Mouse (Mus musculus) embryonic facial prominence, embryonic 11.5 days (tissue): ENCODE results near the gene Cd70. TPM values are rescaled to one million over a fixed set of nuclear protein-coding genes. Genes with fewer than 3 reads are reported as not detected.
"Not testable (repeated sequence)": the region's sequence is repeated elsewhere in the genome, so short reads cannot be mapped to it uniquely, and the experiment has no call there.

ENCODE experiments used
- ATAC-seq: fragments of 200-750 bp; cut with Nextera tagmentation; replicated peaks from 2 replicates; pipeline ENCODE4 v1.8.0; 2017; ENCODE audit warnings: low read depth; ENCODE audit not compliant: insufficient number of reproducible peaks, low FRiP score, low TSS enrichment
- DNase-seq: peaks from one replicate; pipeline ENCODE4 v3.0.0-alpha.2; 2015; ENCODE audit warnings: low spot score
- H3K27ac ChIP-seq: fragments of 300-500 bp; sonication (generic); replicated peaks from 2 replicates; pipeline ENCODE4 v1.5.1; 2014; ENCODE audit warnings: mild to moderate bottlenecking, low read depth, low read length, control low read depth
- H3K27me3 ChIP-seq: fragments of 300-500 bp; sonication (generic); 2 replicates; pipeline ENCODE4 v1.6.1; 2014; ENCODE audit warnings: mild to moderate bottlenecking, low read length, moderate library complexity, mixed read lengths; ENCODE audit not compliant: control insufficient read depth, insufficient read depth
- H3K36me3 ChIP-seq: fragments of 300-500 bp; sonication (generic); replicated peaks from 2 replicates; pipeline ENCODE4 v1.6.1; 2014; ENCODE audit warnings: low read depth, mild to moderate bottlenecking, low read length, moderate library complexity, mixed read lengths; ENCODE audit not compliant: control insufficient read depth, insufficient read depth
- H3K4me1 ChIP-seq: fragments of 300-500 bp; sonication (generic); 2 replicates; pipeline ENCODE4 v1.6.1; 2014; ENCODE audit warnings: low read length, mixed read lengths; ENCODE audit not compliant: control insufficient read depth, insufficient read depth
- H3K4me2 ChIP-seq: fragments of 300-500 bp; sonication (generic); 2 replicates; pipeline ENCODE4 v1.6.1; 2014; ENCODE audit warnings: low read depth, mild to moderate bottlenecking, control low read depth, low read length, moderate library complexity
- H3K4me3 ChIP-seq: fragments of 300-500 bp; sonication (generic); 2 replicates; pipeline ENCODE4 v1.5.1; 2014; ENCODE audit warnings: low read depth, low read length, control low read depth
- H3K9ac ChIP-seq: fragments of 300-500 bp; sonication (generic); replicated peaks from 2 replicates; pipeline ENCODE4 v1.6.1; 2014; ENCODE audit warnings: mild to moderate bottlenecking, control low read depth, low read length
- H3K9me3 ChIP-seq: fragments of 300-500 bp; sonication (generic); replicated peaks from 2 replicates; pipeline ENCODE4 v1.6.1; 2016; ENCODE audit warnings: mild to moderate bottlenecking, low read length, inconsistent platforms, mixed read lengths; ENCODE audit not compliant: control insufficient read depth
- WGBS: fragments of 180-500 bp; shearing (Covaris S2); extraction: QIAGEN DNeasy Blood & Tissue Kit; methylation state at CpG from one replicate; pipeline ENCODE4 v1.1.7; 2014; 5-methylcytosine and 5-hydroxymethylcytosine counted together
- polyA plus RNA-seq: library from polyadenylated mRNA; unstranded; fragments of >200 nt; fragmentation: Nextera tagmentation; extraction: Ambion mirVana; gene quantifications from 2 replicates; pipeline ENCODE4 v1.2.1, GENCODE M21; 2014

The Cd70 gene
- polyA plus RNA-seq, 1 experiment from 2014 or later: not detected

DNA sequence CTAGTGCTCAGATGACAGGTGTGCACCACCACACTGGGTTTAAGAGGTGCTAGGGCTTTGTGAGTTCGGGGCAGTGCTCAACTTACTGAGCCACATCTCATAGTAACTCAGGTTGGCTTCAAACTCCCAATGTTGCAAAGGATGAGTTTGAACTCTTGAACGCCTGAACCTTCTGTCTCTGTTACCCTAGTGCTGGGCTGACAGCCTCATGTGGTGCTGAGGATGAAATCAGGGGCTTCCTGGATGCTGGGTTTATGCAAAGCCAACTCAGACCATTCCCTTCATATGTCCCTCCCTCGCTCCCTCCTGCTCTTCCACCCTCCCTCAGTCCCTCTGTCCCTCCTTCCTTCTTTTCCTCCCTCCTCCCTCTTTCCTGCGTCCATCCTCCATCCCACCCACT is 1.2 kb downstream of the Cd70 start:
- no peaks in the 10 kb centered on the region for H3K4me1 ChIP-seq
- no peaks in the 10 kb centered on the region for H3K9me3 ChIP-seq
- H3K27ac ChIP-seq: no peak overlapping the region
- H3K4me2 ChIP-seq: no peak overlapping the region
- H3K4me3 ChIP-seq: no peak overlapping the region
- H3K27me3 ChIP-seq: peaks cover 29% of the 10 kb centered on the region
- no peaks in the 10 kb centered on the region for H3K36me3 ChIP-seq
- WGBS: 63% methylated on average over 4 of the region's 4 CpGs
- no peak for DNase-seq
- ATAC-seq: no peak
- no peak overlapping the region for H3K9ac ChIP-seq

DNA sequence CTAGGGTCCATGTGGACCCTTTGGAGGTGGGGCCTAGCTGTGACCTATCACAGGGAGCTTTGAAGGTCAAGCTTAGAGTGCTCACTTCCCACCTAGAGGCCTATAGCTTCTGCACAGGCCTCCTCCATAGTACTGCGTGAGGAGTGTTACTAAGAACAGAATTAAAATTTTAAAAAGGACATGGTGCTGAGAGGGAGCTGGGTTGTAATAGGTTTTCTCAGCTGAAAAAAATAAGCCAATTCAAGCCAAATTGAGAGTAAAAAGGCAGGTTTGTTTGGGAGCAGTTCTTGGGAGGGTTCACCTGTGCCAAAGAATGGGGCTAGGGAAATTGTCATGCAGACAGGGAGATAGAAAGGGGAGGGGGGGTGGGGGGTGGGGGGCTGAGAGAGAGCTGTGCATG is 4.5 kb downstream of the Cd70 start:
- Histone ChIP-seq H3K27me3 (peaks cover 23% of the 10 kb centered on the region), H3K36me3 (no peaks in the 10 kb centered on the region), H3K9me3 (no peaks in the 10 kb centered on the region), H3K4me2 (no peak overlapping the region), H3K4me1 (no peaks in the 10 kb centered on the region), H3K27ac (no peak overlapping the region), H3K4me3 (no peak overlapping the region), H3K9ac (no peak overlapping the region)
- ATAC-seq: no peak
- WGBS: 68% methylated on average over 1 of the region's 1 CpGs
- DNase-seq: no peak

GRCm38 (mm10) chr17:57143704-57144103 is 5.9 kb downstream of the Cd70 start:
- no peaks in the 10 kb centered on the region for H3K4me1 ChIP-seq
- ATAC-seq: no peak
- no peaks in the 10 kb centered on the region for H3K9me3 ChIP-seq
- DNase-seq: no peak
- no peak overlapping the region for H3K4me2 ChIP-seq
- peaks cover 11% of the 10 kb centered on the region for H3K27me3 ChIP-seq
- H3K36me3 ChIP-seq: no peaks in the 10 kb centered on the region
- H3K4me3 ChIP-seq: no peak overlapping the region
- no peak overlapping the region for H3K27ac ChIP-seq
- 85% methylated on average over 3 of the region's 3 CpGs for WGBS
- H3K9ac ChIP-seq: no peak overlapping the region

DNA sequence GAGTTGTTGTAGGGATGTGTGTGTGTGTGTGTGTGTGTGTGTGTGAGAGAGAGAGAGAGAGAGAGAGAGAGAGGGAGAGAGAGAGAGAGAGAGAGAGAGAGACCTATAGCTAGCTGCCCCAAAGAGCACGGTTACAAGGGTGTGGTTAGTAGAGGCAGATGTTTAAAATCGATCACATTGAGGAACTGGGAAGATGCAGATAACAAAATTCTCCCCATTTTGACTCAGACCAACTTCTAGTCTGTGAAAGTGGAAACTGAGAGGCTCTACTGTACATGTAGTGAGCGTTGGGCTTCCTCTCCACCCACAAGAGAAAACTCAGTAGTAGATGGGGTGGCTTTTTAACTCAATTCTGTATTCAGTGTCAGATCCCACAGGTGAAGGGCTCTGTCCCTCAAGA is 9.9 kb downstream of the Cd70 start:
- Histone ChIP-seq H3K4me3 (no peak overlapping the region), H3K4me1 (no peaks in the 10 kb centered on the region), H3K9ac (no peak overlapping the region), H3K4me2 (no peak overlapping the region), H3K36me3 (no peaks in the 10 kb centered on the region), H3K27me3 (no peaks in the 10 kb centered on the region), H3K27ac (no peak overlapping the region), H3K9me3 (no peaks in the 10 kb centered on the region)
- 86% methylated on average over 3 of the region's 3 CpGs for WGBS
- DNase-seq (no peak), ATAC-seq (no peak)

DNA sequence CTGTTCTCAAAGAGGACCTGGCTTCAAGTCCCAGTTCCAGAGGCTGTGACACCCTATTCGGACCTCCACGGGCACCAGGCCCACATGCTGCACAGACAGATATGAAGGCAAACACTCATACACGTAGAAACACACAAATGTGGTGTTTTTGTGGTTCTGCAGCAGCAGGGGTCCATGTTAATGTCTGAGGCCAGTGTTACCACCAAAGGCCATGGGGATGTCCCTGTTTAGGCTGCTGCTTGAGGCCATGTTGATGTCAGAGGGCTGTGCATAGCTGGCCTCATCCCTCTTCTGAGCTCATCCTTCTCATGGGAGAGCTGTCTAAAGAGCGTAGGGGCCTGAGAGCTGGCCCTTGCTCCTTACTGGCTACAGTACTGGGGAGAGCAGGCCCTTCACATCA is 10.9 kb downstream of the Cd70 start:
- H3K36me3 ChIP-seq: no peaks in the 10 kb centered on the region
- no peaks in the 10 kb centered on the region for H3K4me1 ChIP-seq
- ATAC-seq: no peak

GRCm38 (mm10) chr17:57135635-57136034 is 13.9 kb downstream of the Cd70 start:
- DNase-seq (no peak), ATAC-seq (no peak)
- no peaks in the 10 kb centered on the region for H3K27me3 ChIP-seq
- no peak overlapping the region for H3K4me3 ChIP-seq
- 77% methylated on average over 3 of the region's 3 CpGs for WGBS
- no peak overlapping the region for H3K9ac ChIP-seq
- H3K9me3 ChIP-seq: no peaks in the 10 kb centered on the region
- no peaks in the 10 kb centered on the region for H3K36me3 ChIP-seq
- H3K27ac ChIP-seq: no peak overlapping the region
- H3K4me2 ChIP-seq: no peak overlapping the region
- H3K4me1 ChIP-seq: no peaks in the 10 kb centered on the region

More for the DNA sequence above, 10.9 kb downstream of the Cd70 start:
- Histone ChIP-seq H3K4me3 (no peak overlapping the region), H3K27me3 (no peaks in the 10 kb centered on the region), H3K9ac (no peak overlapping the region), H3K9me3 (no peaks in the 10 kb centered on the region), H3K4me2 (no peak overlapping the region), H3K27ac (no peak overlapping the region)
- WGBS: 85% methylated on average over 4 of the region's 4 CpGs
- no peak for DNase-seq

- WGBS: 89% methylated on average over 2 of the region's 2 CpGs
- Histone ChIP-seq H3K27ac (no peak overlapping the region), H3K9ac (no peak overlapping the region), H3K4me3 (no peak overlapping the region), H3K9me3 (no peaks in the 10 kb centered on the region), H3K36me3 (no peaks in the 10 kb centered on the region), H3K4me2 (no peak overlapping the region), H3K27me3 (no peaks in the 10 kb centered on the region), H3K4me1 (no peaks in the 10 kb centered on the region)
- DNase-seq (no peak), ATAC-seq (no peak)
These were observed 14.9 kb downstream of the Cd70 start for GRCm38 (mm10) chr17:57134693-57135092.

GRCm38 (mm10) chr17:57134021-57134420 is 15.6 kb downstream of the Cd70 start:
- H3K9me3 ChIP-seq, H3K27ac ChIP-seq, H3K4me2 ChIP-seq, H3K4me3 ChIP-seq, H3K4me1 ChIP-seq, DNase-seq, ATAC-seq, H3K27me3 ChIP-seq, H3K36me3 ChIP-seq, H3K9ac ChIP-seq: not testable (repeated sequence)
- WGBS: 22% methylated on average over 3 of the region's 3 CpGs
